Mouse (Mus musculus) liver, postnatal 0 days (tissue): ENCODE results near the gene Syne3.

Source experiments
- CTCF ChIP-seq: sonication (generic); IDR thresholded peaks from 2 replicates; pipeline ENCODE4 v1.5.1; 2016; ENCODE audit warnings: antibody characterized with exemption, low read depth
- EP300 ChIP-seq: IDR thresholded peaks from 2 replicates; pipeline ENCODE4 v1.6.1; 2016; ENCODE audit warnings: antibody characterized with exemption, low read depth, mild to moderate bottlenecking

GRCm38 (mm10) chr12:105032832-105033775 is 23.5 kb upstream of the Syne3 start:
- TF ChIP-seq CTCF (0 out of 2 replicates have a peak, but pooled peaks have one; percentile 5), EP300 (no peak)
